Mouse (Mus musculus) heart, embryonic 13.5 days (tissue): ENCODE results near the gene S100a2. TPM values are rescaled to one million over a fixed set of nuclear protein-coding genes. Genes with fewer than 3 reads are reported as not detected.
A peak's percentile ranks its signal among the peaks of the same experiment; 100 is the strongest.

Experiments
- ATAC-seq: fragments of 200-750 bp; cut with Nextera tagmentation; 2 replicates; pipeline ENCODE4 v1.8.0; 2017; ENCODE audit warnings: moderate TSS enrichment; ENCODE audit not compliant: insufficient number of reproducible peaks, low FRiP score, low TSS enrichment; ENCODE audit errors: extremely low read depth
- H3K27ac ChIP-seq: fragments of 300-500 bp; sonication (generic); replicated peaks from 2 replicates; pipeline ENCODE4 v1.5.1; 2015; ENCODE audit warnings: moderate library complexity, mild to moderate bottlenecking, inconsistent platforms
- H3K27me3 ChIP-seq: fragments of 300-500 bp; sonication (generic); replicated peaks from 2 replicates; pipeline ENCODE4 v1.6.1; 2015; ENCODE audit warnings: mild to moderate bottlenecking, inconsistent platforms
- H3K36me3 ChIP-seq: fragments of 300-500 bp; sonication (generic); 2 replicates; pipeline ENCODE4 v1.6.1; 2015; ENCODE audit warnings: mild to moderate bottlenecking, inconsistent platforms
- H3K4me1 ChIP-seq: fragments of 300-500 bp; sonication (generic); 2 replicates; pipeline ENCODE4 v1.6.1; 2015; ENCODE audit warnings: inconsistent platforms
- H3K4me2 ChIP-seq: fragments of 300-500 bp; sonication (generic); 2 replicates; pipeline ENCODE4 v1.6.1; 2015; ENCODE audit warnings: inconsistent platforms, mild to moderate bottlenecking, moderate library complexity
- H3K4me3 ChIP-seq: fragments of 300-500 bp; sonication (generic); 2 replicates; pipeline ENCODE4 v1.5.1; 2015; ENCODE audit warnings: moderate library complexity, mild to moderate bottlenecking, inconsistent platforms
- H3K9ac ChIP-seq: fragments of 300-500 bp; sonication (generic); 2 replicates; pipeline ENCODE4 v1.6.1; 2015; ENCODE audit warnings: inconsistent platforms, mild to moderate bottlenecking, moderate library complexity
- H3K9me3 ChIP-seq: fragments of 300-500 bp; sonication (generic); 2 replicates; pipeline ENCODE4 v1.6.1; 2016; ENCODE audit warnings: inconsistent platforms
- WGBS: fragments of 180-500 bp; shearing (Covaris S2); methylation state at CpG from one replicate; pipeline ENCODE4 v1.1.7; 2015; ENCODE audit warnings: mixed read lengths; 5-methylcytosine and 5-hydroxymethylcytosine counted together
- polyA plus RNA-seq: library from polyadenylated mRNA; unstranded; fragments of >200 nt; fragmentation: Nextera tagmentation; extraction: Ambion mirVana; gene quantifications from 2 replicates; pipeline ENCODE4 v1.2.1, GENCODE M21; 2015

The S100a2 gene
- polyA plus RNA-seq, 1 experiment from 2014 or later: not detected

- Histone ChIP-seq H3K36me3 (no peaks in the 10 kb centered on the region), H3K9ac (no peak overlapping the region), H3K4me3 (no peak overlapping the region), H3K4me2 (no peak overlapping the region), H3K27ac (no peak overlapping the region), H3K9me3 (no peaks in the 10 kb centered on the region), H3K4me1 (peaks cover 22% of the 10 kb centered on the region), H3K27me3 (0 out of 2 replicates have a peak, but pooled peaks cover 9% of the 10 kb centered on the region)
- ATAC-seq: no peak
- 81% methylated on average over 3 of the region's 3 CpGs for WGBS
These were observed 17.3 kb downstream of the S100a2 start for GRCm38 (mm10) chr3:90607361-90607760.

DNA sequence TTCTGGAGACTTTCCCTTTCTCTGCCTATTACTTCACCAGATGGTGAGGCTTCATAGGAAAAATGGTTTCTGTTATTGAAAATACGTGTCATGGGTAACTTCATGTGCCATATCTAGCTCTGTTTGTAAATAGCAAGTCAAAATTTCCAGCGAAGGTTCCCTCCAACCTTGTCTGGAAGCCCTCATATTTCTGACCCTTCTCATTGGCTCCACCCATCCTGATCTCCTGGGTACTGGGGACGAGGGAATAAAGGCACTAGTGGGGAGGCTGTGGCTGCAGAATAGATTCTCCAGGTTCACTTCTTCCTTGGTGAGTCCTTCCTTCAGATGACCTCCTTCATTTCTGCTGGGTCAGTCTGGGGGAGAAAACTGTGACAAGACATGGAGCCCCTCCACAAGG is 18.2 kb downstream of the S100a2 start, which contains the start of gene S100a5:
Gene S100a5, plus strand, starts transcription at position 301 of the 400 bp plus-strand sequence.
- H3K36me3 ChIP-seq: no peaks in the 10 kb centered on the region
- 51% methylated on average over 3 of the region's 3 CpGs for WGBS
- no peak within 1 kb of the TSS for H3K9ac ChIP-seq
- no peak within 1 kb of the TSS for H3K4me2 ChIP-seq
- 0 out of 2 replicates have a peak, but pooled peaks cover 9% of the 10 kb centered on the region for H3K27me3 ChIP-seq
- H3K4me3 ChIP-seq: no peak within 1 kb of the TSS
- no peaks in the 10 kb centered on the region for H3K9me3 ChIP-seq
- H3K27ac ChIP-seq: no peak within 1 kb of the TSS
- ATAC-seq: no peak
- H3K4me1 ChIP-seq: peaks cover 24% of the 10 kb centered on the region

- ATAC-seq: no peak
These were observed 19.1 kb downstream of the S100a2 start for GRCm38 (mm10) chr3:90609102-90609501.

DNA sequence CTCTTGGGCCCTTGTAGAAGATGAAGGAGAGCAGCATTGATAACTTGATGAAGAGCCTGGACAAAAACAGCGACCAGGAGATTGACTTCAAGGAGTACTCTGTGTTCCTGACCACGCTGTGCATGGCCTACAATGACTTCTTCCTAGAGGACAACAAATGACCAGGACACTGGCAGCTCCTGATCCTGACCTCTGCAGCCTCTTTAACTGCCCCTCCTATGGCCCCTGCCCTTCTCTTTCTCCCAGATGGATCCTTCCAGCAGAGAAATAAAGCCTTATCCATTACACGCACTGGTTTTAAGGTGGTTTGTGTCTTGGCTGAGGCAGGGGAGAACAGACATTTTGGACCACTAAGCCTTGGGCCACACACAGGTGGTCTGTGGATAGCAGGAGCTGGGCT is 21.4 kb downstream of the S100a2 start:
- no peaks in the 10 kb centered on the region for H3K36me3 ChIP-seq
- H3K4me1 ChIP-seq: peaks cover 13% of the 10 kb centered on the region
- H3K27me3 ChIP-seq: 0 out of 2 replicates have a peak, but pooled peaks cover 14% of the 10 kb centered on the region
- 74% methylated on average over 3 of the region's 3 CpGs for WGBS
- ATAC-seq: no peak
- H3K9me3 ChIP-seq: no peaks in the 10 kb centered on the region
- no peak overlapping the region for H3K4me3 ChIP-seq
- no peak overlapping the region for H3K27ac ChIP-seq
- H3K4me2 ChIP-seq: no peak overlapping the region
- no peak overlapping the region for H3K9ac ChIP-seq

More at GRCm38 (mm10) chr3:90609102-90609501, 19.1 kb downstream of the S100a2 start:
- no peak overlapping the region for H3K9ac ChIP-seq
- no peaks in the 10 kb centered on the region for H3K9me3 ChIP-seq
- no peak overlapping the region for H3K4me2 ChIP-seq
- no peaks in the 10 kb centered on the region for H3K36me3 ChIP-seq
- H3K27ac ChIP-seq: no peak overlapping the region
- peaks cover 19% of the 10 kb centered on the region for H3K4me1 ChIP-seq
- H3K27me3 ChIP-seq: 0 out of 2 replicates have a peak, but pooled peaks cover 14% of the 10 kb centered on the region
- no peak overlapping the region for H3K4me3 ChIP-seq

- Histone ChIP-seq H3K4me3 (no peak overlapping the region), H3K4me1 (peaks cover 13% of the 10 kb centered on the region), H3K27me3 (0 out of 2 replicates have a peak, but pooled peaks cover 14% of the 10 kb centered on the region), H3K36me3 (no peaks in the 10 kb centered on the region), H3K9ac (no peak overlapping the region), H3K4me2 (no peak overlapping the region), H3K27ac (no peak overlapping the region), H3K9me3 (no peaks in the 10 kb centered on the region)
- ATAC-seq: no peak
- 54% methylated on average over 4 of the region's 4 CpGs for WGBS
These were observed 22.0 kb downstream of the S100a2 start for GRCm38 (mm10) chr3:90612061-90612460.

GRCm38 (mm10) chr3:90612728-90613291 is 22.8 kb downstream of the S100a2 start, which contains the start of gene S100a6:
Gene S100a6, plus strand, starts transcription at chr3:90612882.
- ATAC-seq: no peak
- Histone ChIP-seq H3K27me3 (0 out of 2 replicates have a peak, but pooled peaks cover 13% of the 10 kb centered on the region), H3K36me3 (no peaks in the 10 kb centered on the region), H3K27ac (no peak within 1 kb of the TSS), H3K4me3 (peak within 1 kb of the TSS; percentile 48), H3K9ac (peak within 1 kb of the TSS; percentile 66), H3K4me2 (peak within 1 kb of the TSS; percentile 81), H3K4me1 (peaks cover 13% of the 10 kb centered on the region), H3K9me3 (no peaks in the 10 kb centered on the region)
- under 1% methylated on average over 23 of the region's 23 CpGs for WGBS

DNA sequence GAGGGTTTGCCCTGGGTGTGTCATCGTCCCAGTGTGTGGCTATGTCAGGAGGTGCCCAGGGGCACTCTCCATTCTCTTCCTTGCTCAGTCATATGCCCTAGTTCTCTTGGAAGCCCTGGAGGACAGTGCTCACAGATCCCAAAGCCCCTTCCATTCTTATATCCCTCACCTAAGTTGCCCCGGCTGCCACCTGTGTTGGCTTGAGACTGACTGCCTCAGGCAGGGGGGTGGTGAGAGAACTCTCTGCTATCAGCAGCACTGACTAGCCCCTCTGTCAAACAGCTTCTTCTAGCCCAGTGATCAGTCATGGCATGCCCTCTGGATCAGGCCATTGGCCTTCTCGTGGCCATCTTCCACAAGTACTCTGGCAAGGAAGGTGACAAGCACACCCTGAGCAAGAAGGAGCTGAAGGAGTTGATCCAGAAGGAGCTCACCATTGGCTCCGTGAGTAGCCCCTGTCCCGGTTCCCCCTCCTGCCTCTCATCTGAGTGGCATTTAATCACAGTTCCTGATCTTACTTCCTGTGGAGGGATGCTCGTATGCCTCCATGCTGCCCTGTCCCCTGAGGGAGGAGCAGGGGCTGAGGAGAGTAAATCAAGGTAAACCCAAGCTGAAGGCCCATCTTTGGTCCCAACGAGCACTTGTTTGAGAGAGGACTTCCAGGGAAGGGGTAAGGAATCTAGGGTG is 23.6 kb downstream of the S100a2 start:
- H3K36me3 ChIP-seq: no peaks in the 10 kb centered on the region
- H3K27ac ChIP-seq: no peak overlapping the region
- H3K4me3 ChIP-seq: peak overlapping the region; percentile 48
- 58% methylated on average over 7 of the region's 7 CpGs for WGBS
- ATAC-seq: no peak
- H3K27me3 ChIP-seq: 0 out of 2 replicates have a peak, but pooled peaks cover 9% of the 10 kb centered on the region
- peak overlapping the region; percentile 66; the same call in 1 of the 2 replicates for H3K9ac ChIP-seq
- H3K4me2 ChIP-seq: peak overlapping the region; percentile 81
- peaks cover 13% of the 10 kb centered on the region for H3K4me1 ChIP-seq
- no peaks in the 10 kb centered on the region for H3K9me3 ChIP-seq

DNA sequence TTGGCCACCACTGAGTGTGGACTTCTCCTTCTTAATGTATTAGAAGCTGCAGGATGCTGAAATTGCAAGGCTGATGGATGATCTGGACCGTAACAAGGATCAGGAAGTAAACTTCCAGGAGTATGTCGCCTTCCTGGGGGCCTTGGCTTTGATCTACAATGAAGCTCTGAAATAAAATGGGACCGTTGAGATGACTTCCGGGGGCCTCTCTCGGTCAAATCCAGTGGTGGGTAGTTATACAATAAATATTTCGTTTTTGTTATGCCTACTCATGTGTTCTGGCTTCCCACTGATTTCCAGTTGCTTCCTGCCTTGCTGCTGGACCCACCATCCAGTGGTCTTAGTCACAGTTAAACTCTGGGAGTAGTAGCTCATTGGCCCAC is 24.1 kb downstream of the S100a2 start:
- Histone ChIP-seq H3K9ac (no peak overlapping the region), H3K4me1 (peaks cover 13% of the 10 kb centered on the region), H3K9me3 (no peaks in the 10 kb centered on the region), H3K4me2 (peak overlapping the region; percentile 81; the same call in 1 of the 2 replicates), H3K4me3 (no peak overlapping the region), H3K27me3 (0 out of 2 replicates have a peak, but pooled peaks cover 9% of the 10 kb centered on the region), H3K27ac (no peak overlapping the region), H3K36me3 (no peaks in the 10 kb centered on the region)
- WGBS: 74% methylated on average over 6 of the region's 6 CpGs
- ATAC-seq: no peak

DNA sequence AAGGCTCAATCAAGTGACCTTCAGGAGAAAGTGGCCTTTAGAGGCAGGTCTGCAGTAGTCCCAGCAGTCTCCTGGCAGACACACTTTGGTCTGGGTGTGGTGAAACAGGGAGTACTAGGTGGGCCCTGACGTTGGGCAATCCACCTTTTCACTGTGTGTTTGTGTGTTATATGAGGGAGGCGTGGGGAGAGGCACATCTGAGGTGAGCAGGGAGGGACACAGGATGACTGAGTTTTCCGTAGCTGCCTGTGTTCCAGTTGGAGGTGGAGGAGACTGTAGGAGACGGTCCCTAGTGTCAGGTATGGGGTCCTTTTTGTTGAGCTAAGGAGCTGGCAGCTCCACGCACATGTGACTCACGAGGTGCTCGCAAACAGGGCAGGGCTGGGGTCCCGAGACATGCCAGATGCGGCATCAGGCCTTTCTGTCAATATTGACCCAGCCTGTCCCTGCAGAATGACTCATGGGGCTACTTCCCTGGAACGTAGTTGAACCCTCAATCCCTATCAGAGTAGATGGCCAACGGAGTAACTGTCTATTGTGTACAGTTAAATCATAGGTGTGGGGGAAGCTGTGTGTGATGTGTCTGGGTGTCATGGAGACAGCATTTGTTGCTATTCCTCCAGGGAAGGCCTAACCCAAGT is 24.7 kb downstream of the S100a2 start:
- no peak for ATAC-seq
- peaks cover 13% of the 10 kb centered on the region for H3K4me1 ChIP-seq
- no peaks in the 10 kb centered on the region for H3K36me3 ChIP-seq
- no peak overlapping the region for H3K4me3 ChIP-seq
- 0 out of 2 replicates have a peak, but pooled peaks cover 9% of the 10 kb centered on the region for H3K27me3 ChIP-seq
- H3K9ac ChIP-seq: no peak overlapping the region
- H3K27ac ChIP-seq: no peak overlapping the region
- no peaks in the 10 kb centered on the region for H3K9me3 ChIP-seq
- 71% methylated on average over 11 of the region's 11 CpGs for WGBS
- peak overlapping the region; percentile 36; the same call in 1 of the 2 replicates for H3K4me2 ChIP-seq

DNA sequence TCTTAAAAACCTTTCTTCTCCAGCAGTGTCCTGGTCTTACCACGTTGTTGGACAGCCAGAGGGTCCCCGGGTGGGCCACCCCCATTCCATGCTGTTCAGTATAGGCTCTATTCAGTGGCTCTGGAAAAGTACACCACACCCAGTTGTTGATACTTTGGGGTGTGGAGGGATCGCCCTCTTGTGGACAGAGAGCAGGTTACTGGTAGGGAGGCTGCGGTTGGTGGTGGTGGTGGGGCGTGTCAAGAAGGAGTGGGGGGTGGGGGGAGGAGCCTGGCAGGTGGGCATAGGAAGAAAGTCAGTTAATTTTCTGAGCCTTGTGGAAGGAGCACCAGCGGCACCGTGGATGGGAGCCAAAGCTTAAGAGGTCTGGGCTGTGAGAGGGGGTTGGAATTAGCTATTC is 25.4 kb downstream of the S100a2 start:
- Histone ChIP-seq H3K36me3 (no peaks in the 10 kb centered on the region), H3K27me3 (0 out of 2 replicates have a peak, but pooled peaks cover 9% of the 10 kb centered on the region), H3K4me3 (no peak overlapping the region), H3K4me2 (peak overlapping the region; percentile 36), H3K27ac (no peak overlapping the region), H3K9me3 (no peaks in the 10 kb centered on the region), H3K4me1 (peaks cover 13% of the 10 kb centered on the region), H3K9ac (no peak overlapping the region)
- WGBS: 7% methylated on average over 7 of the region's 7 CpGs
- no peak for ATAC-seq

DNA sequence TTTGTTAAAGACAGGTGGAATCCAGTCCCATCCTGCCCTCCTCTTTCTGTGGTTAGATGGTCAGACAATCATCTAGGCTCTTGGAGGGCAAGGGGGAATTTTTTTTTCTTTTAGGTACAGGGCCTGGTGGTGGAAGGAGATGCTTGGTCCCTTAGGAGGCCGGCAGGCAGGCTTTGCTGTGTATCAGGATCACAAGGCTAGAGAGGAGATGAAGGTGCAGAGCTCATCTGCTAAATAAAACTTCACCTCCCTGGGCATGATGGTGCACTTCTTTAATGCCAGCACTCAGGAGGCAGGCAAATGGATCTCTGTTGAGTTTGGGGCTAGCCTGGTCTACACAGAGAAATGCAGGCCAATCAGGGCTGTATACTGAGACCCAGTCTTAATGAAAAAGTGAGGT is 25.9 kb downstream of the S100a2 start:
- Histone ChIP-seq H3K27ac (no peak overlapping the region), H3K4me2 (peak overlapping the region; percentile 36; the same call in 1 of the 2 replicates), H3K9me3 (no peaks in the 10 kb centered on the region), H3K4me3 (no peak overlapping the region), H3K9ac (no peak overlapping the region), H3K4me1 (peaks cover 13% of the 10 kb centered on the region), H3K27me3 (0 out of 2 replicates have a peak, but pooled peaks cover 9% of the 10 kb centered on the region), H3K36me3 (no peaks in the 10 kb centered on the region)
- ATAC-seq: no peak
- WGBS: 54% methylated on average over 1 of the region's 1 CpGs
